Mouse (Mus musculus) small intestine, adult 2 months (tissue): ENCODE measurements at regions not wholly inside any gene's neighbourhood (a gene's known extent, or its start where the extent isn't known, plus 50 kb on each side); places are given as distances from the start of the nearest gene placed in this dataset.

Experiments
- CTCF ChIP-seq: fragments of 200-500 bp; IDR thresholded peaks from 2 replicates; pipeline ENCODE4 v1.5.1; 2012; ENCODE audit warnings: low read depth, mild to moderate bottlenecking, control low read depth, inconsistent platforms, low read length, moderate library complexity, mixed read lengths; ENCODE audit not compliant: insufficient replicate concordance, insufficient read length; ENCODE audit errors: extremely low read depth
- POLR2A ChIP-seq: fragments of 200-500 bp; IDR thresholded peaks from 2 replicates; pipeline ENCODE4 v1.6.1; 2012; ENCODE audit warnings: low read depth, mild to moderate bottlenecking, control low read depth, inconsistent platforms, low read length, moderate library complexity

GRCm38 (mm10) chr5:118891131-118891530, 330.7 kb downstream of the Med13l start:
- TF ChIP-seq POLR2A: no peak
- no peak for TF ChIP-seq CTCF
